Mouse (Mus musculus) liver, embryonic 13.5 days (tissue): Measurements from ENCODE around the gene Dstn. TPM values are rescaled to one million over a fixed set of nuclear protein-coding genes. Genes with fewer than 3 reads are reported as not detected.

ENCODE experiments used
- ATAC-seq: fragments of 200-750 bp; cut with Nextera tagmentation; 2 replicates; pipeline ENCODE4 v1.8.0; 2017; ENCODE audit warnings: low read depth, mild to moderate bottlenecking, moderate number of reproducible peaks, moderate library complexity
- DNase-seq: peaks from one replicate; pipeline ENCODE4 v3.0.0; 2022
- H3K27ac ChIP-seq: fragments of 300-500 bp; sonication (generic); 2 replicates; pipeline ENCODE4 v1.5.1; 2015; ENCODE audit warnings: moderate library complexity, mild to moderate bottlenecking, inconsistent platforms
- H3K27me3 ChIP-seq: fragments of 300-500 bp; sonication (generic); 2 replicates; pipeline ENCODE4 v1.6.1; 2015; ENCODE audit warnings: mild to moderate bottlenecking, inconsistent platforms
- H3K36me3 ChIP-seq: fragments of 300-500 bp; sonication (generic); 2 replicates; pipeline ENCODE4 v1.6.1; 2015; ENCODE audit warnings: mild to moderate bottlenecking, inconsistent platforms
- H3K4me1 ChIP-seq: fragments of 300-500 bp; sonication (generic); replicated peaks from 2 replicates; pipeline ENCODE4 v1.6.1; 2015; ENCODE audit warnings: inconsistent platforms
- H3K4me2 ChIP-seq: fragments of 300-500 bp; sonication (generic); 2 replicates; pipeline ENCODE4 v1.6.1; 2015; ENCODE audit warnings: inconsistent platforms, mild to moderate bottlenecking, moderate library complexity
- H3K4me3 ChIP-seq: fragments of 300-500 bp; sonication (generic); replicated peaks from 2 replicates; pipeline ENCODE4 v1.5.1; 2015; ENCODE audit warnings: mild to moderate bottlenecking, inconsistent platforms
- H3K9ac ChIP-seq: fragments of 300-500 bp; sonication (generic); 2 replicates; pipeline ENCODE4 v1.6.1; 2015; ENCODE audit warnings: mild to moderate bottlenecking, inconsistent platforms
- H3K9me3 ChIP-seq: fragments of 300-500 bp; sonication (generic); replicated peaks from 2 replicates; pipeline ENCODE4 v1.6.1; 2016; ENCODE audit warnings: inconsistent platforms
- WGBS: fragments of 180-500 bp; shearing (Covaris S2); methylation state at CpG from one replicate; pipeline ENCODE4 v1.1.7; 2015; ENCODE audit not compliant: insufficient replicate concordance; 5-methylcytosine and 5-hydroxymethylcytosine counted together
- polyA plus RNA-seq: library from polyadenylated mRNA; unstranded; fragments of >200 nt; fragmentation: Nextera tagmentation; extraction: Ambion mirVana; gene quantifications from 2 replicates; pipeline ENCODE4 v1.2.1, GENCODE M21; 2015

Gene Dstn
- polyA plus RNA-seq = 138 and 162 TPM in 2 replicates

DNA sequence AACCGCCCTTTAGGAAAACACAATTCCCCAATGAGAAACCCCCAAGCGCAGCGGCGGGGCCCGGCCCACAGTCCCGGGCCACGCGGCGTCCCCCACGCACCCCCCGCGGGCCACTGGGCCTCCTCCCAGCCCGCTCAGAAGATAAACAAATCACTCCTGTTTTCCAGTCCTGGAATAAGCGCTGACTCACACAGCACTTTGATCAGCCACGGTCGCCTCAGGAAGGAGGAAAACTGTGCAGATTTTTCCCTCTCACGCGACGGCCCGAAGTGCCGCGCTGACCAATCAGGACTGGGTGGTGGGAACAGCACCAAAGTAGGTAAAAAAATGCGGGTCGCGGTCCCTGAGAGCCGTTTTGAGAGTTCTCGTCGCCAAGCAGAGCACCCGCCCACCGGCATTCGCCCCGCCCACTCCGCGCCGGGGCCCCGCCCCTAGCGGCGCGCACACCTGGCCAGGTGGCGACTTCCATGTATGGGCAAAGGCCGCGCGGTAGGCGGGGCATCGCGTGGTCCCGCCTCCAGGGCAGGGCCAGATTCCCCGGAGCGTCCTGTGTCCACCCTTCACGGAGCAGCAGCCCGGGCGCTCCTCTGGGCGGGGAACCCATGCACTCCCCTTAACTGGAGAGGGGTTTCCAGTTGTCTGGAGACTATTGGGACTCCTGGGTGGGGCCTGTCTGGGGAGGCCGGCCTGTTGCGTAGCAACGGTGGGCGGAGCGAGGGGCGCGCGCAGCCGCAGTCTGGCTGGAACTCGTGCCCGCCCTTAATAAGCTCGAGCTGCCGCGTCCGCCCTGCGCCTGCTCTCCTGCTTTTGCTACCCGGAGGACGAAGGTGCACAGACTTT is at the start of gene Dstn:
Dstn (plus strand) TSS at position 561 of the 840 bp plus-strand sequence.
- Histone ChIP-seq H3K36me3 (no peaks in the 10 kb centered on the region), H3K9me3 (no peaks in the 10 kb centered on the region), H3K27me3 (0 out of 2 replicates have a peak, but pooled peaks cover 5% of the 10 kb centered on the region), H3K4me2 (peak within 1 kb of the TSS; percentile 93), H3K4me3 (peak within 1 kb of the TSS; percentile 84), H3K4me1 (peaks cover 76% of the 10 kb centered on the region), H3K27ac (peak within 1 kb of the TSS; percentile 98), H3K9ac (peak within 1 kb of the TSS; percentile 89)
- ATAC-seq (peak; percentile 86), DNase-seq (peak; percentile 95)
- under 1% methylated on average over 71 of the region's 71 CpGs for WGBS

DNA sequence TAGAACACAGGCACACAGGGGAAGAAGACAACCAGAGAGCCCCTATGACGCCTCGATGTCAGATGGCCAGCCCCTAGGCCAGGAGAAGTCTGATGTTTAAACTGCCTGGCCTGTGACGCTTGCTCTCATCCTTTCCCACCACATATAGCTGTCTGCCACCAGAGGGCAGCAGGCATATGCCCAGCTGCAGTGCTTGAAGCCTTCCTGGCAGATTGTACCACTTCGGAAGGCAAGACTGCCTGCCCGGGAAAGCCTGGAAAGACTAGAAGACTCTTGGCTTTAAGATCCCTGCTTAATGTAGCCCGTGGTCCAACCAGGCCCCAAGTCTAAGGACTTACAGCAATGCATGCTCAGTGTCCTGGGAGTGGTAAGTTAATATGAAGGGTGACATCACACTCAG is 47.8 kb upstream of the Dstn start:
- H3K27me3 ChIP-seq = peaks cover 19% of the 10 kb centered on the region
- no peak overlapping the region for H3K4me2 ChIP-seq
- WGBS = 4% methylated on average over 6 of the region's 6 CpGs
- no peak overlapping the region for H3K9ac ChIP-seq
- DNase-seq (peak; percentile 11), ATAC-seq (peak; percentile 28; the same call in 1 of the 2 replicates)
- H3K4me3 ChIP-seq = 0 out of 2 replicates have a peak overlapping the region, but pooled peaks have one; percentile 11
- no peaks in the 10 kb centered on the region for H3K9me3 ChIP-seq
- no peak overlapping the region for H3K27ac ChIP-seq
- H3K4me1 ChIP-seq = peaks cover 43% of the 10 kb centered on the region
- no peaks in the 10 kb centered on the region for H3K36me3 ChIP-seq

DNA sequence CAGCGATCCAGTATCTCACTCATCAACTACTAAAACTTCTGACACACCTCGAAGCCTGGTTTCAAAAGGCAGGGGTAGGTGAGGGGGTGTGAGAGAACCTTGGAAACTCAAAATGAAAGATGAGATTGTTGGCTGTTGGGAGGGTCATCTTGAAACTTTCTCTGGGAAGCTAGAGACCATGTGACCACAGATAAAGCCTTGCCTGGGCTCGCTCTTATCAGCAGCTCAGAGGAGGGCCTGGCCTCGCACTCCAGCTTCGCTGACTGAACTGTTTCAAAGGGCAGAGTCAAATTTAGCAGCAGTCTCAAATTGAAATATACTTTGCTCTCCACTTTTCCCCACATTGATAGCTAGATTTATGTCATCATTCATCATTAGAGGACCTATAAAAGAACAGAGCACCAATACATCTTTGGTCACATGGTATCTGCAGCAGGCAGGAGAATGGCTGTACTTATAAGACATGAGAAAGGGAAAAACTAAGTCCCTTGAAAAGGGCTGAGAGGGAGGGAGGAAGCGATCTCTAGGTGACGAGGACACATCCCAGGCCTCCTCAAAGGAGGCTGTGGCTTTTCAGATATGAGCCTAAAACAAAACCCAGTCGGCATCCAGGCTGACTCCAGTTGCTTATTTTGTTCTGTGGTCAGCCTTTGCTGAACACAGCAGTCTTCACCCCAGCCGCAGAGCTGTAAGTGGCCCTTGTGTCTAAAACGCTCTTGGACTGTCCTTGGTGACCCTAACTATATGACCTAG is 44.0 kb upstream of the Dstn start:
- Histone ChIP-seq H3K4me1 (peaks cover 38% of the 10 kb centered on the region), H3K27me3 (no peaks in the 10 kb centered on the region), H3K4me3 (0 out of 2 replicates have a peak overlapping the region, but pooled peaks have one; percentile 10), H3K36me3 (no peaks in the 10 kb centered on the region), H3K4me2 (peak overlapping the region; percentile 53), H3K9ac (peak overlapping the region; percentile 55), H3K9me3 (no peaks in the 10 kb centered on the region; the same call in 1 of the 2 replicates), H3K27ac (peak overlapping the region; percentile 85)
- peak; percentile 48 for DNase-seq
- ATAC-seq = peak; percentile 95
- WGBS = 10% methylated on average over 10 of the region's 10 CpGs

DNA sequence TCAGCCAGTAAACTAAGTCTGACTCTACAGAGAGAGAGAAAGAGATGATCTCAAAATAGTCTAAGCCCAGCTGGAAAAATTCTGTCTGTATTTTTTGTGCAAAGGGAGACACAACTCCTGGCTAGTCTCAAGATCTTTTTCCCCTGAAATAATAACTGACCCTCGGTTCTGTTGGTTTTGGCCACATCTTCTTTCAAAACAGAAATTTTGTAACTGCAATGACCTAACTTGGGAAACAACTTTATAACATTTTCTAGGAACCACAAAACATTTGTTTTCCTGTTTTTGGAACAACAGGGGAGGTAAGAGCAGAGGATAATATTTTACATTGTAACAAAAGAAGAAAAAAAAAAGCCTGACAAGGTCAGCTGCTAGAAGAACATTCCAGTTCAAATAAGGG is 39.1 kb upstream of the Dstn start:
- H3K36me3 ChIP-seq = no peaks in the 10 kb centered on the region
- H3K27ac ChIP-seq = no peak overlapping the region
- DNase-seq = no peak
- H3K4me3 ChIP-seq = no peak overlapping the region
- no peak overlapping the region for H3K9ac ChIP-seq
- H3K9me3 ChIP-seq = no peaks in the 10 kb centered on the region; the same call in 1 of the 2 replicates
- H3K27me3 ChIP-seq = no peaks in the 10 kb centered on the region
- no peak for ATAC-seq
- WGBS = 43% methylated on average over 1 of the region's 1 CpGs
- H3K4me2 ChIP-seq = no peak overlapping the region
- H3K4me1 ChIP-seq = peaks cover 15% of the 10 kb centered on the region

DNA sequence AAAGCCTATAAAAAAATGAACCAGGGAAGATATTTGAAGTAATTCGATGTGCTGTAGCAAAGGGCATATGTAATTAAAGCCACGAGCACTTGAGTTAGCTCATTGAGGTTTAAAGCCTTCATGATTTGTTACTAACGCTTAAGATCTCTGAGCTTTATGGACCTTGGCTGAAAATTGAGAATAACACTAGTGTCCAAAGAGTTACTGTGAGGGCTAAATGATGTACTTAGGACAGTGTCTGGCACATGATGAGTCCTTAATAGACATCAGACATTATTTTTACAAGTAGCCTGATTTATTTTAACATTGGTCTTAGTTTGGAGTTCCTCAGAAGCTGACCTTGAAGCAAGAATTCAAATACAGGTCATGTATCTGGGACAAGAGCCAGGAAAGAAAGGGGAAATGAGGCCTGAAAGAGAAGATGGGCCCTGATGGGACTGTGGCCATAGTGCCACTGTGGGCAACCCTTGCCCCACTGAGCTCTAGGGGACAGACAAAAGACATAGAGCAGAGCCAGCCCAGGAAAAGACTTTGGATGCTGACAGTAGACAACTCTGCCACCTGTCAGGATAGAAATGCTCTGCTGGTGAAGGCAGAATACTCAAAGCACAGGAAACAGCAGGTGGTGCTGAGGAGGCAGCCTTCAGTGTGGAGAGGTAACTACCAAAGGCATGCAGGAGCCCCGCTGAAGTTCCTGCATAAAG is 38.0 kb upstream of the Dstn start:
- no peak for DNase-seq
- Histone ChIP-seq H3K4me1 (peaks cover 5% of the 10 kb centered on the region), H3K36me3 (no peaks in the 10 kb centered on the region), H3K4me2 (no peak overlapping the region), H3K9ac (no peak overlapping the region), H3K9me3 (no peaks in the 10 kb centered on the region; the same call in 1 of the 2 replicates), H3K27me3 (no peaks in the 10 kb centered on the region), H3K4me3 (no peak overlapping the region), H3K27ac (no peak overlapping the region)
- no peak for ATAC-seq
- WGBS = 54% methylated on average over 4 of the region's 4 CpGs

DNA sequence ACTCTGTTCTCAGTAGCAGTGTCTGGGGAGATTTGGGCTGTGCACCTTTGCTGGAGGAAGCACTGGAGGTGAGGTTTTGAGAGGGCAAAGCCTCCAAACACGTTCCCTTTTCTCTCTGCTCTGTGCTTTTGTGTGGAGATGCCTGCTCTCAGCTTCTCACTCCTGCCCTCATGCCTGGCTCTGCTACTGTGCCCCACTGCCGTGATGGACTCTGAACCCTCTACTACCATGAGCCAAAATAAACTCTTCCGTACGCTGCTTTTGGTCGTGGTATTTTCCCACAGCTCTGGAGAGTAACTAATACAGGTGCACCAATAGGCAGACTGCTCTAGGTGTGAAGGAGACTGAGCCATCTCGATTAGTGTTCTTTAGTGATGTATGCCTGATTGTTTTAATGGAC is 35.8 kb upstream of the Dstn start:
- Histone ChIP-seq H3K4me1 (peaks cover 13% of the 10 kb centered on the region), H3K4me2 (no peak overlapping the region), H3K27me3 (no peaks in the 10 kb centered on the region), H3K9me3 (no peaks in the 10 kb centered on the region; the same call in 1 of the 2 replicates), H3K27ac (no peak overlapping the region), H3K9ac (no peak overlapping the region), H3K4me3 (no peak overlapping the region), H3K36me3 (no peaks in the 10 kb centered on the region)
- ATAC-seq = no peak
- no peak for DNase-seq
- WGBS = 75% methylated on average over 6 of the region's 6 CpGs

DNA sequence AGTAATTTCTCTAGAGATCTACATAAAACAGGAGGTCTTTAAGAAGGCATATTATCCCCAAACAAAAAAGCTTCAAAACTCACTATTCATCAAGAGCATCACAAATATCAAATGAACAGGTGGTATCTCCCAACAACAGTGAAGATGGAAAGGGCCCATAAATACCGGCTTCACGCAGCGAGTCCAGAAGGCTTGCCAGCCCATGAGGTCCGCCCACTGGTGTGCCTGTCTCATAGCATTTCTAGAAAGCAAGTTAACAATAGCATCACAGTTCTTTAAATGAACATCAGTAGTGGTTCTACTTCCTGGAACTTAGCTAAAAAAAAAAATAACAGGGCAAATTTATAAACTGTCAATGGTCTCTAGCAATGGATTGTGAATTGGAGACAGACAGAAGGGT is 33.1 kb upstream of the Dstn start:
- Histone ChIP-seq H3K4me2 (no peak overlapping the region), H3K9ac (no peak overlapping the region), H3K9me3 (no peaks in the 10 kb centered on the region), H3K4me3 (no peak overlapping the region), H3K27ac (no peak overlapping the region), H3K27me3 (no peaks in the 10 kb centered on the region), H3K4me1 (peaks cover 13% of the 10 kb centered on the region), H3K36me3 (no peaks in the 10 kb centered on the region)
- DNase-seq (no peak), ATAC-seq (no peak)
- 85% methylated on average over 4 of the region's 4 CpGs for WGBS

DNA sequence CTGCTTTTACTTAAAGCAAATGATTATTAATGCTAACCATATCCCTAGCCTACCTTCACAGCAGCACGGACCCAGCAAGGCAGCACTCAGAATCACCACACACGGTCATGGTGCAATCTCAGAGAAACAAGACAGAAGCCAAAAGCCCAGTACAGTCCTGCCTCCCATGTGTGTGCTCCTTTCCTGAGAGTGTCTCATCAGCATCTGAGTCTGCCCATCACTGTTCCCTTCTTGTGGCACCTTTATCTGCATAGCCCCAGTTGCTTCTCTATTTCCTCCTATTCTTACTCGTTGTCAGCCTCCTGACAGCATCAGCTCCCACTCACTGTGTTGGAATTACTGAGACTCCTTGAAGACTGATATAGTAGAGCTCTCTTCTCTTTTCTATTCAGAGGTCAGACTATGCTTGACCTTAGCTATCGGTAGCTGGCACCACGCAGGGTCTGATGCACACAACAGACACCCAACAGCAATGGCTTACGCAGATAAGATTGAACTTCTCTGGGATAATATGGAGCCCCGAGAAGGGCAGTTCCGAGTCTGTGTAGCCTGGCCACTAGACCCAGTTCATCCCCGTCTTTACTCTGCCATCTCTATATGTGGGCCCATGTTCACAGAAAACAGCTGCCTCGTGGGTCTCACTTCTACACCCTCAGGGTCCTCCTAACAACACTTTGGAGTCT is 32.4 kb upstream of the Dstn start:
- H3K4me2 ChIP-seq = no peak overlapping the region
- H3K36me3 ChIP-seq = no peaks in the 10 kb centered on the region
- peaks cover 13% of the 10 kb centered on the region for H3K4me1 ChIP-seq
- no peak overlapping the region for H3K9ac ChIP-seq
- WGBS = 27% methylated on average over 10 of the region's 10 CpGs
- DNase-seq (no peak), ATAC-seq (peak; percentile 82)
- H3K27me3 ChIP-seq = no peaks in the 10 kb centered on the region
- H3K9me3 ChIP-seq = no peaks in the 10 kb centered on the region
- no peak overlapping the region for H3K4me3 ChIP-seq
- no peak overlapping the region for H3K27ac ChIP-seq

DNA sequence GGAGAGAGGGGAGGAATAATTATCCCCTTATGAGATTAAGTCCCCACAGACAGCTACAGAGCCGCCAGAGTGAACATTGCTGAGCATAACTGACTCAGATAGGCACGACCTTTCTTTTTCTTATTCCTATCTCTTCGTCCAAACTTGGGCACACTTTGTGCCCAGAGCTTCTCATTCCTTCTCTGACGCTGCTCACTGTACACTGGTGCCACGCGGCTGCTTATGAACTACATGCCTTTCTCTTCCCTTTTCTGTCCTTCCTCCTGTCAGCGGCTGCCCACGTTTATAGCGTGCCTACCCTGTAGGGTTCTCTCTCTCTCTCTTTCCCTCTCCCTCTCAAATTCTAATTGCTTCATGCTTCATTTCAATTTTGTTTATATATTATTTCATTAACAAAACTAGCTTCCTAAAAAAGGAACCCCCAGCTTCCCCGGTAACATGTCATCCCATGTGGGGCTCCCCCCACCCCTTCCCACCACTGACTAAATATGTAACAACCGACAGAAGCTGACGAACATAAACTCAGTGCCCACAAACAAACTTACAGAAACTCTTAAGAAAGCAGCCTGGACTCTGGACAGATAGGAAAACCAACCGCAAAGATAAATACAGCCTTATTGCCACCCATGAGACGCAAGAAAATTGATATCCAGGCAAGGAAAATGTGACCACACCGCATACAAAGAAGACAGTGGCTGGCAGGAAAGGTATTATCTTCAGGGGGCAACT is 25.8 kb upstream of the Dstn start:
- no peak for DNase-seq
- H3K9ac ChIP-seq = no peak overlapping the region
- H3K4me2 ChIP-seq = peak overlapping the region; percentile 12
- 46% methylated on average over 15 of the region's 15 CpGs for WGBS
- H3K4me1 ChIP-seq = peaks cover 11% of the 10 kb centered on the region
- peak overlapping the region; percentile 16; the same call in 1 of the 2 replicates for H3K27ac ChIP-seq
- no peaks in the 10 kb centered on the region for H3K27me3 ChIP-seq
- peak; percentile 45 for ATAC-seq
- no peaks in the 10 kb centered on the region for H3K36me3 ChIP-seq
- H3K9me3 ChIP-seq = no peaks in the 10 kb centered on the region
- H3K4me3 ChIP-seq = no peak overlapping the region

DNA sequence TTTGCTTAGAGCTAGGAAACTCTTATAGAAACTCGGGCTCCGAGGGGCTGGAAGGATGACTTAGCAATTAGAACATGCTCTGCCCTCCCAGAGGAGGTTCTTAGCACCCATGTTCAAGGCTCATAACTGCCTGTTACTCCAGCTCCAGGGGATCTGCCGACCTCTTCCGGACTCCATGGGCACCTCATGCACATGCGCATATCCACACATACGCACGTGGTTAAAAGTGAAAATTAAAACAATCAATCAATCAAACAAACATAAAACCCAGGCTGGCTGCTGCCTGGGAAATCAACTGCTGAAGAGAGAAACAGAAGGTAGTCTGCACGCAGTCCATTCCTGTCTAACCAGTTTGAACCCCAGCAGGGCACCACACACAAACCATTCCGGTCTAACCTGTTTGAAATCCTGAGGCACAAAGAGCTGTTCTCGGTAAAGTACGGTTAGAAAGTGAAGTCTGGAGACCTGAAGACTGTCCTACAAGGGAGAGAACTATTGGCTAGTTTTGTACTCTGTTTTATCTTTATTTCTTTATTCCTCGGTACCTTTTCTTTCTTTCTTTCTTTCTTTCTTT is 25.2 kb upstream of the Dstn start:
- Histone ChIP-seq H3K36me3 (no peaks in the 10 kb centered on the region), H3K27ac (peak overlapping the region; percentile 16; the same call in 1 of the 2 replicates), H3K27me3 (no peaks in the 10 kb centered on the region), H3K4me2 (peak overlapping the region; percentile 12), H3K4me1 (peaks cover 11% of the 10 kb centered on the region), H3K9me3 (no peaks in the 10 kb centered on the region), H3K4me3 (no peak overlapping the region), H3K9ac (no peak overlapping the region)
- WGBS = 53% methylated on average over 12 of the region's 12 CpGs
- ATAC-seq (peak; percentile 60), DNase-seq (no peak)
